ENCODE assay signal across 32 mouse cellular contexts in genomic region chr1:163700571-163700970, GRCm38 (mm10). TPM values are rescaled to one million over a fixed set of nuclear protein-coding genes. Genes with fewer than 3 reads are reported as not detected.
"Had no signal": no experiment of that assay in that cellular context is flagged by ENCODE, and none has a peak within 500 bp of the region (broad histone marks: within the 10 kb centered on the region; RNA-seq: fewer than 3 reads in every experiment).

No protein-coding gene starts in this region.

- H3K27me3 ChIP-seq: limb, embryonic 12.5 days; limb, embryonic 13.5 days; limb, embryonic 15.5 days; liver, embryonic 12.5 days; liver, embryonic 13.5 days; liver, embryonic 15.5 days; lung, embryonic 15.5 days; megakaryocyte, embryonic 14.5 days; midbrain, embryonic 12.5 days; midbrain, embryonic 13.5 days; midbrain, embryonic 15.5 days; neural tube, embryonic 12.5 days had no signal

- H3K9ac ChIP-seq: limb, embryonic 12.5 days; limb, embryonic 13.5 days; limb, embryonic 15.5 days; liver, embryonic 12.5 days; liver, embryonic 13.5 days; liver, embryonic 14.5 days; liver, embryonic 15.5 days; liver, postnatal 0 days; lung, embryonic 15.5 days; midbrain, embryonic 12.5 days; midbrain, embryonic 13.5 days; midbrain, embryonic 15.5 days; neural tube, embryonic 12.5 days had no signal

- H3K27ac ChIP-seq: left cerebral cortex, adult 2 months; limb, embryonic 10.5 days; limb, embryonic 12.5 days; limb, embryonic 13.5 days; limb, embryonic 15.5 days; liver, embryonic 12.5 days; liver, embryonic 13.5 days; liver, embryonic 14.5 days; liver, embryonic 15.5 days; lung, embryonic 15.5 days; macrophage; midbrain, embryonic 10.5 days; midbrain, embryonic 12.5 days; midbrain, embryonic 13.5 days; midbrain, embryonic 15.5 days; neural tube, embryonic 12.5 days had no signal

- H3K4me2 ChIP-seq: limb, embryonic 12.5 days; limb, embryonic 13.5 days; limb, embryonic 15.5 days; liver, embryonic 11.5 days; liver, embryonic 12.5 days; liver, embryonic 13.5 days; liver, embryonic 15.5 days; lung, embryonic 15.5 days; midbrain, embryonic 11.5 days; midbrain, embryonic 12.5 days; midbrain, embryonic 13.5 days; midbrain, embryonic 15.5 days; neural tube, embryonic 12.5 days had no signal

- H3K4me3 ChIP-seq: left cerebral cortex, adult 2 months; limb, embryonic 10.5 days; limb, embryonic 12.5 days; limb, embryonic 13.5 days; limb, embryonic 15.5 days; liver, embryonic 12.5 days; liver, embryonic 13.5 days; liver, embryonic 15.5 days; lung, embryonic 15.5 days; megakaryocyte, embryonic 14.5 days; midbrain, embryonic 10.5 days; midbrain, embryonic 12.5 days; midbrain, embryonic 13.5 days; midbrain, embryonic 15.5 days; myocyte; neural tube, embryonic 12.5 days had no signal

- DNase-seq: left cerebral cortex, postnatal 4 days; liver; liver, embryonic 13.5 days; liver, postnatal 0 days; lung, adult 18-20 months; lung, adult 2 months; lung, postnatal 10 days; lung, postnatal 36 days; lung, postnatal 4 days had no signal

- H3K9me3 ChIP-seq: limb, embryonic 10.5 days; limb, embryonic 12.5 days; limb, embryonic 15.5 days; liver, embryonic 12.5 days; liver, embryonic 13.5 days; liver, embryonic 15.5 days; lung, embryonic 15.5 days; midbrain, embryonic 10.5 days; midbrain, embryonic 12.5 days; midbrain, embryonic 13.5 days; midbrain, embryonic 15.5 days; neural tube, embryonic 12.5 days had no signal

- ATAC-seq: liver, embryonic 12.5 days; liver, postnatal 0 days; lung, postnatal 0 days; midbrain, embryonic 13.5 days; midbrain, embryonic 15.5 days; midbrain, embryonic 16.5 days had no signal

- H3K36me3 ChIP-seq: limb, embryonic 10.5 days; limb, embryonic 12.5 days; limb, embryonic 13.5 days; limb, embryonic 15.5 days; liver, embryonic 12.5 days; liver, embryonic 13.5 days; liver, embryonic 15.5 days; lung, embryonic 15.5 days; midbrain, embryonic 10.5 days; midbrain, embryonic 12.5 days; midbrain, embryonic 13.5 days; midbrain, embryonic 15.5 days; neural tube, embryonic 12.5 days had no signal

- H3K4me1 ChIP-seq: limb, embryonic 15.5 days; liver, embryonic 12.5 days; liver, embryonic 13.5 days; liver, embryonic 15.5 days; lung, embryonic 15.5 days; megakaryocyte, embryonic 14.5 days; midbrain, embryonic 10.5 days; midbrain, embryonic 12.5 days; midbrain, embryonic 13.5 days; midbrain, embryonic 15.5 days; neural tube, embryonic 12.5 days had no signal

RNA-seq across cellular contexts. Expression of gene Mettl11b, which starts 24.5 kb away (rescaled TPM):
- polyA plus RNA-seq: liver, adult 2 months; liver, embryonic 11.5 days; liver, embryonic 12.5 days; liver, embryonic 13.5 days; liver, embryonic 14.5 days; liver, postnatal 0 days; macrophage; myocyte; neural tube, embryonic 11.5 days; neural tube, embryonic 12.5 days had no signal
